Mouse (Mus musculus) limb, embryonic 13.5 days (tissue): ENCODE data around the gene Ubl7. TPM values are rescaled to one million over a fixed set of nuclear protein-coding genes. Genes with fewer than 3 reads are reported as not detected.

ENCODE experiments used
- ATAC-seq: fragments of 200-750 bp; cut with Nextera tagmentation; 2 replicates; pipeline ENCODE4 v1.8.0; 2017; ENCODE audit warnings: low read depth, moderate number of reproducible peaks, moderate TSS enrichment; ENCODE audit not compliant: low FRiP score
- H3K27ac ChIP-seq: fragments of 300-500 bp; sonication (generic); 2 replicates; pipeline ENCODE4 v1.5.1; 2015; ENCODE audit warnings: inconsistent platforms, mild to moderate bottlenecking, moderate library complexity
- H3K27me3 ChIP-seq: fragments of 300-500 bp; sonication (generic); 2 replicates; pipeline ENCODE4 v1.6.1; 2015; ENCODE audit warnings: mild to moderate bottlenecking, inconsistent platforms
- H3K36me3 ChIP-seq: fragments of 300-500 bp; sonication (generic); 2 replicates; pipeline ENCODE4 v1.6.1; 2015; ENCODE audit warnings: inconsistent platforms, mild to moderate bottlenecking, moderate library complexity
- H3K4me1 ChIP-seq: fragments of 300-500 bp; sonication (generic); 2 replicates; pipeline ENCODE4 v1.6.1; 2015; ENCODE audit warnings: inconsistent platforms
- H3K4me2 ChIP-seq: fragments of 300-500 bp; sonication (generic); replicated peaks from 2 replicates; pipeline ENCODE4 v1.6.1; 2015; ENCODE audit warnings: inconsistent platforms, mild to moderate bottlenecking, moderate library complexity
- H3K4me3 ChIP-seq: fragments of 300-500 bp; sonication (generic); 2 replicates; pipeline ENCODE4 v1.5.1; 2015; ENCODE audit warnings: moderate library complexity, mild to moderate bottlenecking, inconsistent platforms
- H3K9ac ChIP-seq: fragments of 300-500 bp; sonication (generic); 2 replicates; pipeline ENCODE4 v1.6.1; 2015; ENCODE audit warnings: mild to moderate bottlenecking, inconsistent platforms
- H3K9me3 ChIP-seq: fragments of 300-500 bp; sonication (generic); 2 replicates; pipeline ENCODE4 v1.6.1; 2016; ENCODE audit warnings: inconsistent platforms
- WGBS: fragments of 180-500 bp; shearing (Covaris S2); methylation state at CpG from one replicate; pipeline ENCODE4 v1.1.7; 2015; 5-methylcytosine and 5-hydroxymethylcytosine counted together
- polyA plus RNA-seq: library from polyadenylated mRNA; unstranded; fragments of >200 nt; fragmentation: Nextera tagmentation; extraction: Ambion mirVana; gene quantifications from 2 replicates; pipeline ENCODE4 v1.2.1, GENCODE M21; 2015

Ubl7 gene
- 119 and 121 TPM in 2 replicates for polyA plus RNA-seq

DNA sequence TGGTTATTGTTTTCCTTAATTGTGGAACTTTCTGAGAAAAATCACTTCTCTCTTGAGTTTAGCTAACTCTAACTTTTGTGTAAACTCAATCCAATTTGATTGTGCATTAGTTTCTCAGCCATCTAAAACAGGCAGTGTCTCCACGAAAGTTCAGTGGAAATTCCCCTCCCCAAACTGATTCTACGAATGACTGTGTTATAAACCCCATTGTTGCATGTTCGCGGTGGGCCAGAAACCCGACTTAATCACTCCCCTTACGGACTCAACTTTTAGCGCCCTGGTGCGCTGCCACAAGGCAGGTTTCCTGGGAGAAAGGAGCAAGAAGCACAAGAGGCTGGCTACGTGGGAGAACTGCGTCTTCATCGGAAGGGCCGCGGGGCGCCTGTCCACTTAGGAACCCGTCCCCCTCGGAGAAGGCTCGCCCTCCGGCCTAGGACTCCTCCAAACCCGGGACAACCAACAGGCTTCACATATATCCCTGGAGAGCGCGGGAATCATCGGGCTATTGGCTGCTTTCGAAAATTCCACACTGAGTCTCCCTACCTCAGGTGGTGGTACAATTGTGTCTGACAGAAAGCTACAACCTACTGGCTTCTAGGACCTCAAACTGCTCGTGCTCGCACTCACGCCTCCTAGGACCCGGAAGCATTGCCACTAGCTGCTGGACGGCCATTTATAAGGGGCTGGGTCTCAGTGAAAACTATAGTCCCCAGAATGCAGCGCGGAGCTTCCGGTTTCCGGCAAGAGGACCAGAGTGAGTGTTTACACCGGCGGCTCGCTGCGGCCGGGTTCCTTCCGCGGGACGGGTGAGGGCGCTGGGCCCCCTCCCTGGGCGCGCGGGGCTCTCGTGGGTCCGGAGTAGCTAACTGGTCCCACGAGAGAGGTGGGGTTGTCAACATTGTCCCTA lies at the start of gene Ubl7:
Gene Ubl7 (plus strand): TSS at position 726 of the 907 bp plus-strand sequence.
- Histone ChIP-seq H3K27ac (peak within 1 kb of the TSS; percentile 86), H3K9ac (peak within 1 kb of the TSS; percentile 83), H3K36me3 (peaks cover 19% of the 10 kb centered on the region), H3K4me3 (peak within 1 kb of the TSS; percentile 76), H3K9me3 (no peaks in the 10 kb centered on the region), H3K4me2 (peak within 1 kb of the TSS; percentile 83), H3K27me3 (no peaks in the 10 kb centered on the region), H3K4me1 (peaks cover 11% of the 10 kb centered on the region)
- peak; percentile 97 for ATAC-seq
- under 1% methylated on average over 47 of the region's 47 CpGs for WGBS

DNA sequence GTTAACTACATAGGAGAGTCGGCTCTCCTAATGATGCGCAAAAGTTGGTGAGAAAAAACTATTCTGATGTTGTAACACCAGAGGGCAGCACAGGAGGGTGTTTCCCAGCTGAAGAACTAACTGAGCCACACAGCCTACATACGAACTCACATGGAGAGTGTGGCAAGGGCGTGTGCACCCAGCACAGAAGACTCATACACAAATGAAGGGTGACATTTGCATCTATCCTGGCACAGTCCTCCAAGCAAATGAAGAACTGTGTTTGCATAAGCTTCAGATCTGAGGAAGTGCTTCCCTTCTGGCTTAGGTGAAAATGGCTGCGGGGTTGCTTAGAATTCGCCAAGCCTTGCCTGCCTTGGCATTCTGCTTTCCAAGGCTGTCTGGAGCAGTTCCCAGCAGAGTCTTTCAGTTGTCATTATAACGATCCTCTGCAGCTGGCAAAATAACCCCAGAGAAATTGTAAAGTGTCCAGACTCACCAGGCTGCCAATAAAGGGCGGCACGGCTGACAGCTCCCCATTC lies 48.8 kb upstream of the Ubl7 start:
- peaks cover 3% of the 10 kb centered on the region; the same call in 1 of the 2 replicates for H3K4me1 ChIP-seq
- 33% methylated on average over 9 of the region's 9 CpGs for WGBS
- H3K36me3 ChIP-seq = no peaks in the 10 kb centered on the region
- H3K27ac ChIP-seq = no peak overlapping the region
- no peaks in the 10 kb centered on the region; the same call in 1 of the 2 replicates for H3K27me3 ChIP-seq
- 0 out of 2 replicates have a peak, but pooled peaks have one; percentile 19 for ATAC-seq
- no peaks in the 10 kb centered on the region for H3K9me3 ChIP-seq
- no peak overlapping the region for H3K9ac ChIP-seq
- H3K4me3 ChIP-seq = no peak overlapping the region
- peak overlapping the region; percentile 14; the same call in 1 of the 2 replicates for H3K4me2 ChIP-seq

- Histone ChIP-seq H3K27ac (no peak overlapping the region), H3K36me3 (no peaks in the 10 kb centered on the region), H3K4me2 (no peak overlapping the region), H3K4me3 (no peak overlapping the region), H3K9me3 (no peaks in the 10 kb centered on the region), H3K9ac (no peak overlapping the region), H3K27me3 (no peaks in the 10 kb centered on the region; the same call in 1 of the 2 replicates), H3K4me1 (peaks cover 3% of the 10 kb centered on the region; the same call in 1 of the 2 replicates)
- no peak for ATAC-seq
Measured at GRCm38 (mm10) chr9:57864336-57864735, 46.4 kb upstream of the Ubl7 start.

- 77% methylated on average over 7 of the region's 7 CpGs for WGBS
- Histone ChIP-seq H3K4me2 (no peak overlapping the region), H3K4me3 (no peak overlapping the region), H3K4me1 (peaks cover 3% of the 10 kb centered on the region; the same call in 1 of the 2 replicates), H3K36me3 (no peaks in the 10 kb centered on the region), H3K9ac (no peak overlapping the region), H3K27ac (no peak overlapping the region), H3K27me3 (no peaks in the 10 kb centered on the region; the same call in 1 of the 2 replicates), H3K9me3 (no peaks in the 10 kb centered on the region)
- ATAC-seq = no peak
Measured at GRCm38 (mm10) chr9:57866530-57866929, 44.2 kb upstream of the Ubl7 start.

GRCm38 (mm10) chr9:57867236-57867635 lies 43.5 kb upstream of the Ubl7 start:
- no peaks in the 10 kb centered on the region for H3K36me3 ChIP-seq
- H3K9me3 ChIP-seq = no peaks in the 10 kb centered on the region
- H3K27ac ChIP-seq = no peak overlapping the region
- no peak for ATAC-seq
- no peak overlapping the region for H3K9ac ChIP-seq
- WGBS = 80% methylated on average over 4 of the region's 4 CpGs
- no peak overlapping the region for H3K4me3 ChIP-seq
- H3K27me3 ChIP-seq = no peaks in the 10 kb centered on the region
- H3K4me2 ChIP-seq = no peak overlapping the region
- peaks cover under 1% of the 10 kb centered on the region; the same call in 1 of the 2 replicates for H3K4me1 ChIP-seq

- Histone ChIP-seq H3K27ac (no peak overlapping the region), H3K4me3 (no peak overlapping the region), H3K4me2 (no peak overlapping the region), H3K36me3 (no peaks in the 10 kb centered on the region), H3K4me1 (no peaks in the 10 kb centered on the region), H3K9ac (no peak overlapping the region), H3K9me3 (no peaks in the 10 kb centered on the region), H3K27me3 (no peaks in the 10 kb centered on the region)
- no peak for ATAC-seq
- WGBS = 78% methylated on average over 5 of the region's 5 CpGs
Measured at GRCm38 (mm10) chr9:57867880-57868279, 42.9 kb upstream of the Ubl7 start.

GRCm38 (mm10) chr9:57868767-57869166 lies 42.0 kb upstream of the Ubl7 start:
- ATAC-seq = no peak
- Histone ChIP-seq H3K9me3 (no peaks in the 10 kb centered on the region), H3K4me3 (no peak overlapping the region), H3K27me3 (no peaks in the 10 kb centered on the region), H3K27ac (no peak overlapping the region), H3K4me1 (no peaks in the 10 kb centered on the region; the same call in 1 of the 2 replicates), H3K9ac (no peak overlapping the region), H3K36me3 (no peaks in the 10 kb centered on the region), H3K4me2 (no peak overlapping the region)
- 80% methylated on average over 6 of the region's 6 CpGs for WGBS

GRCm38 (mm10) chr9:57870273-57870816 lies 40.4 kb upstream of the Ubl7 start:
- no peak for ATAC-seq
- no peaks in the 10 kb centered on the region for H3K36me3 ChIP-seq
- no peaks in the 10 kb centered on the region for H3K9me3 ChIP-seq
- H3K4me1 ChIP-seq = no peaks in the 10 kb centered on the region; the same call in 1 of the 2 replicates
- H3K27me3 ChIP-seq = no peaks in the 10 kb centered on the region
- WGBS = 70% methylated on average over 2 of the region's 2 CpGs
- no peak overlapping the region for H3K4me2 ChIP-seq
- H3K4me3 ChIP-seq = no peak overlapping the region
- no peak overlapping the region for H3K9ac ChIP-seq
- H3K27ac ChIP-seq = no peak overlapping the region

DNA sequence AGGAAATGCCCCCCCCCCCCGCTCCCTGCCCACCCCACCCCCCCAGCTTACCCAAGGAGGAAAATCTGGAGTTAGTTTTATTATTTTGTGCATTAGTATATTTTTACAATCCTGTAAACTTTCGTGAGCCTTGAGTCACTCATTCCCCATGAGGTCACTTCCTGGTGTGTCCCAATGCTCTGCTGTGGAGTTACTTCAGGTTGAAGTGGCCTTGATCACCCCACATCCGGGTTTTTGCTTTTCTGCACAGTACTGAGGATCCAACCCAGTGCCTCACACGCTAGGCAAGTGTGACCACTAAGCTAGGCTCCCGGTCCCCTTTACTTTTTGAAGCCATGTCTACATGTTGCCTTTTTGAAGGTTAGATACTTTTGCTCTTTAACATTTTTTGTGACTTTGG lies 36.6 kb upstream of the Ubl7 start:
- WGBS = 62% methylated on average over 5 of the region's 5 CpGs
- Histone ChIP-seq H3K4me2 (no peak overlapping the region), H3K4me1 (no peaks in the 10 kb centered on the region; the same call in 1 of the 2 replicates), H3K27ac (no peak overlapping the region), H3K27me3 (0 out of 2 replicates have a peak, but pooled peaks cover under 1% of the 10 kb centered on the region), H3K36me3 (no peaks in the 10 kb centered on the region), H3K4me3 (no peak overlapping the region), H3K9ac (no peak overlapping the region), H3K9me3 (no peaks in the 10 kb centered on the region)
- no peak for ATAC-seq

DNA sequence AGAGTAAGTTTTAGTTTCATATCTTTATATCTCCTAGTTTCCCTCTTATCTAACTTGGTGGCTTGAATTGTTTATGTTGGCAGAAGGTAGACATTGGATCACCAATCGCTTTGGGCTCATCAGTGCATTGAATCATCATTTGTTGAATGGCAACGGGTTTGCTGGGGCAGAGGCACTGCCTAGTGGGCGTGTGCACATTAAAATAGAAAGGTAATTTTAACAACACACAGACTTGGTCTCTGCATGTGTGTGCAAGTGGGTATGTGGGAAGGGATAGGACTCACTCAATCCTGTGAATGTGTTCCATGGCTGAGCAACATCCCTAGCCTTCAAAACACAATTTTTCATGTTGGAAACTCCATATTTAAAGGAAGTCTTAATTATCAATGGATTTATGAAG lies 35.8 kb upstream of the Ubl7 start:
- Histone ChIP-seq H3K9me3 (no peaks in the 10 kb centered on the region), H3K27ac (no peak overlapping the region), H3K4me2 (no peak overlapping the region), H3K36me3 (no peaks in the 10 kb centered on the region), H3K4me1 (no peaks in the 10 kb centered on the region; the same call in 1 of the 2 replicates), H3K9ac (no peak overlapping the region), H3K4me3 (no peak overlapping the region), H3K27me3 (peaks cover 4% of the 10 kb centered on the region; the same call in 1 of the 2 replicates)
- WGBS = 62% methylated on average over 3 of the region's 3 CpGs
- ATAC-seq = no peak

DNA sequence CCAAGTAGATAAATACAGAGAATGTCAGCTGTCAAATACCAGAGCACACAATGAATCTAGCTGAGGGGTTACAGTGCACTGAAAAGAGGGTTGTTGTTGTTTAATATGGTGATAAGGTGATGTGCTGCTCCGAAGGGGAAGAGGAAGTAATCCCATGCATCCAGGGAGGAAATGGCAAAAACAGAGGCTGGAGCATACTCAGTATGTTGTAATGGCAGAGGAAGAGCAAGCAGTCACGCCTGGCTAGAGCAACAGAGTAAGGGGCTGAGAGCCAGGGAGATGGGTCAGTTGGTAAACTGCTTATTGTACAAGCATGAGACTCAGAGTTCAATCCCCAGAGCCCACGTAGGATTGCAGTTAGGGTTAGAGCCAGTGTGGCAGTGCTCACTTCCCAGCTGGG lies 31.6 kb upstream of the Ubl7 start:
- no peaks in the 10 kb centered on the region for H3K36me3 ChIP-seq
- no peak overlapping the region for H3K4me2 ChIP-seq
- no peak overlapping the region for H3K4me3 ChIP-seq
- H3K9me3 ChIP-seq = no peaks in the 10 kb centered on the region
- H3K27ac ChIP-seq = no peak overlapping the region
- WGBS = 55% methylated on average over 3 of the region's 3 CpGs
- no peaks in the 10 kb centered on the region for H3K4me1 ChIP-seq
- no peak overlapping the region for H3K9ac ChIP-seq
- peaks cover 4% of the 10 kb centered on the region; the same call in 1 of the 2 replicates for H3K27me3 ChIP-seq
- no peak for ATAC-seq

- H3K9me3 ChIP-seq = no peaks in the 10 kb centered on the region
- no peak overlapping the region for H3K4me2 ChIP-seq
- no peaks in the 10 kb centered on the region for H3K4me1 ChIP-seq
- ATAC-seq = no peak
- no peak overlapping the region for H3K4me3 ChIP-seq
- no peak overlapping the region for H3K9ac ChIP-seq
- no peak overlapping the region for H3K27ac ChIP-seq
- H3K27me3 ChIP-seq = peaks cover 4% of the 10 kb centered on the region; the same call in 1 of the 2 replicates
- 24% methylated on average over 4 of the region's 4 CpGs for WGBS
- no peaks in the 10 kb centered on the region for H3K36me3 ChIP-seq
Measured at GRCm38 (mm10) chr9:57880278-57880677, 30.5 kb upstream of the Ubl7 start.
